Mouse (Mus musculus) CD4-positive, CD25-positive, alpha-beta regulatory T cell, adult 4 months (primary cell): ENCODE data around the gene Krtap5-3. TPM values are rescaled to one million over a fixed set of nuclear protein-coding genes. Genes with fewer than 3 reads are reported as not detected.
"Not testable (repeated sequence)": the region's sequence is repeated elsewhere in the genome, so short reads cannot be mapped to it uniquely, and the experiment has no call there.

Experiments
- ATAC-seq: one replicate; pipeline ENCODE4 v1.8.0; 2017
- polyA plus RNA-seq, 2 experiments: library from polyadenylated mRNA; unstranded; fragments of 100-300 nt; shearing (Covaris generic); gene quantifications; one replicate each; pipeline ENCODE4 v1.2.1; 2017

Gene Krtap5-3
- polyA plus RNA-seq, result not detected

DNA sequence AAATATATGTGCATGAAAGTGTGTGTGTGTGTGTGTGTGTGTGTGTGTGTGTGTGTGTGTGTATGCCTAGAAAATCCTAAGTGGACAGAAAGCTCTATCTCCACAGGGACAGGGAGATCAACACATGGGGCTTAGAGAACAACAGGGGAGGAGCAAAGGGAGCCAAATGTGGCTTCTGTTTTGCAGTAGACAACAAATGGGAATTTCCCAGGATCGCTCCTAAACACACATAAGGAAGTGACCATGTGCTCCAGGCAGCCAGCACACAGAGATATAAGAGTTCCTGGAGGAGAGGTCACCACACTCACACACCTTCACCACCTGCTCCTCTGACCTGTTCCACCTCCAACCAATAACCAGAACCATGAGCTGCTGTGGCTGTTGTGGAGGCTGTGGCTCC, at the start of gene Krtap5-3:
Gene Krtap5-3, plus strand, starts transcription at position 301 of the 400 bp plus-strand sequence.
- ATAC-seq, result no peak

DNA sequence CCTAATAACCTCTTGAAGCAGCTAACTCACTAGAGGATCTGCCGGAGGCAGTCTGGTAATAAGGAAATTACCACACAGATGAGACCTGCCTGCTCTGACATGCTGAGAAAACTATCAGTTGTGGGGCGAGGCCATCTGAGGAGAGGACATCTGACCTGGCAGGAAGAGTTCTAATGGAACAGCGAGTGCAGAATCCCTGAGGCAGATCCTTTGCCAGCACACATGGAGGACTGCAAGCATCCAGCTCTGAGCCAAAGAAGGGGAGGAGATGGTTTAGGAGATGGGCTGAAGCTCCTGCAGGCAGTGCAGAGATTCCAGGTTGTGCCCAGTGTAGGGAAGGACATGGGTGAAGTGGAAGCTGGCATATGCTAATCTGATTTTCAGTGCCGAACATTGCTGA, 49.0 kb upstream of the Krtap5-3 start:
- no peak for ATAC-seq

DNA sequence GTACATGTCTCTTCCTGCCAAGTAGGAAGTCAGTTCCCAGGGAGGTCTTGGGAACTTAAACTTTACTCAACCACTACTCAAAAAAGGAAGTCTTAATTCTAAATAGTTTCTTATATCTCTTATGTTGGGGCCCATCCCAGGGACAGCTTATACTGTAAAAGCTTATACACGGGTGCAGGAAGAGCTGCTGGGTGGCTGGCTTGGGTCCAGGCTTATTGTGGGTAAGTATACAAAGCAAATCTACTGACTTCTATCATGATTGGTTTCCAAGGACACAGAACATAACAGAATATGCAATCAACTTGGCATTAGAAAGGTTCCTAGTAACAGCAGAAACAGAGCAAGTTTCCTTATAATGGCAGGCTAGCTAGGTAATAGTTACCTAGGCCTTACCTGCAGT, 45.9 kb upstream of the Krtap5-3 start:
- ATAC-seq, result no peak

DNA sequence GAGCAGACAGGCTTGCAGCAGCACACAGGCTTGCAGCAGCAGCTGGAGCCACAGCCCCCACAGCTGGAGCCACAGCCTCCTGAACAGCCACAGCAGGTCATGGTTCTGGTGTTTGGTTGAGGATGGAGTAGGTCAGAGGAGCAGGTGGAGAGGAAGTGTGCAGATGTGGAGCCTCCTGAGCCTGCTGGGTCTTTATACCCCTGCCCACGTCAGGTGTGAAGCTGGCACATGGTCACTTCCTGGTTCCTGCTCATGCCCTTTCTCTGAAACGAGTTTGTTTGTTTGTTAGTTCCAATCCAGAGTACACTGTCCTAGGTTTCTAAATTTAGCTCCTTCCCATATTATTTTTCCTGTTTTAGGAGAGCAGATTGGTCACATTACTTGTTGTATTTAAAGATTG, 44.2 kb upstream of the Krtap5-3 start, which contains the start of gene Gm29735:
Gene Gm29735, minus strand, starts transcription at position 101 of the 400 bp plus-strand sequence.
- not testable (repeated sequence) for ATAC-seq

DNA sequence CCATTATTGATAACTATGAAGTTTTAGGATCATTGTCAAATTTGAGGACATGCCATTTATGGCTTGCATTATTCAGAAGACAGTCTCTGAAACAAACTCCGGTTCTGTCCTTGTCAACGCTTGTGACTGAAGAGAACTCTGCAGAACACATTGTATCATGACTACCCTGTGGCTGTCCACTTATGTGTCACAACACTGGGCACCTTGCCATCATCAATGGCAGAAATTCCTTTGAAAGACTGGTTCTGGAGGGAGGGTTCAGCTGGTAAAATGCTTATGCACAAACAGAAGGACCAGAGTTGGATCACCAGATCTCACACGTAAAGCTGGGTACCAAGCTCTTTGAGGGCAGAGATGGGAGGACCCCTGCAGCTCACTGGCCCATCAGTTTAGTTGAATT, 41.8 kb upstream of the Krtap5-3 start:
- ATAC-seq, result no peak

DNA sequence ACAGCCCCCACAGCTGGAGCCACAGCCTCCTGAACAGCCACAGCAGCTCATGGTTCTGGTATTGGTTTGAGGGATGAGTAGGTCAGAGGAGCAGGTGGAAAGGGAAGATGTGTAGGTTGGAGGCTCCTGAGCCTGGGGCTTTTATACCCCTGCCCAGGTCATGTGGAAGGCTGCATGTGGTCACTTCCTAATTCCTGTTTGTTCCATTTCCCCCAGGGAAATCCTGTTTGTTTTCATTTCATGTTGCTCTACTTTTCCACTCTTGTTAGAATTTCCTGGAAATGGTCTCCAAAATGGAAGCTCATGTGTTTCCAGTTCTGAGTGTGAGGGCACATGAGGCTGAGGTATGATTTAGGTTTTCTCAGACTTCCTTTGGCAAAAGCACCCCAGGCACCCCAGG, 35.5 kb upstream of the Krtap5-3 start, which contains the start of gene Gm4553:
Gene Gm4553, minus strand, starts transcription at position 101 of the 400 bp plus-strand sequence.
- ATAC-seq, result not testable (repeated sequence)

DNA sequence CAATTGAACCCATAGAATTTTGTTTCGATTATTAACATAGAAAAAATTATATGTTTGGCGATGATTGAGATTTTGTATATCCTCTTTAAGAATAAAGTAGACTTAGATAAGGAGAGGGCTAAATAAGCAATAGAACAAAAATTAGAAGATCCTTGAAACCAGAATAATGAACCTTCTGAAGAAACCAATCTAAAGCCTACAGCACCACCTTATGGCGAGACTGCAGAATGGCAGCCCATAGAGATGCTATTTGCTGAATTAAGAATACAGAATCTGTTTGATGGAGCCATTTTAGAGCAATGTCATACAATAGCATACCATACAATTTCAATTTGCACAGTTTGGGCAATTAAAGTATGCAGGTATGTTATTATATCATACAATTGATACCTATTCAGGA, 31.3 kb upstream of the Krtap5-3 start:
- ATAC-seq, result no peak

DNA sequence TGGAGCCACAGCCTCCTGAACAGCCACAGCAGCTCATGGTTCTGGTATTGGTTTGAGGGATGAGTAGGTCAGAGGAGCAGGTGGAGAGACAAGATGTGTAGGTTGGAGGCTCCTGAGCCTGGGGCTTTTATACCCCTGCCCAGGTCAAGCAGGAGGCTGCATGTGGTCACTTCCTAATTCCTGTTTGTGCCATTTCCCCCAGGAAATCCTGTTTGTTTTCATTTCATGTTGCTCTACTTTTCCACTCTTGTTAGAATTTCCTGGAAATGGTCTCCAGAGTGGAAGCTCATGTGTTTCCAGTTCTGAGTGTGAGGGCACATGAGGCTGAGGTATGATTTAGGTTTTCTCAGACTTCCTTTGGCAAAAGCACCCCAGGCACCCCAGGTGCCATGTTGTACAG, 25.3 kb upstream of the Krtap5-3 start, which contains the start of gene Krtap5-2:
Gene Krtap5-2, minus strand, starts transcription at position 101 of the 400 bp plus-strand sequence.
- ATAC-seq, result not testable (repeated sequence)

DNA sequence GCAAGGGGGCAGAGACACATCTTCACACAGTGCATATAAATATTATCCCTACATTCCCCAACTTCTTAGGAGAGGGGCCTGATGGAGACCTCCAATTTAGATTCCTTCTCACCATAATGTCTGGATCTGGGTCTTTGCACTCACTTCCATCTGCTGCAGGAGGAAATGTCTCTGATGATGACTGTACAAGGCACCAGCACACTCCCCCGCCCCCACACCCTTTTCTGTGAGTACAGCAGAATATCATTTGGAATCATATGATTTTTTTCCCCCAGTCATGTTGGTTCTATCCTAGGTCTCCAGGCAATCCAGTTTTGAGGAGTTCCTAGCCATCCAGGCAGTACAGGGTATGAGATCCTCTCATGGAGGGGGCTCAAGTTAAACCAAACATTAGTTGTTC, 22.5 kb upstream of the Krtap5-3 start:
- ATAC-seq, result no peak

DNA sequence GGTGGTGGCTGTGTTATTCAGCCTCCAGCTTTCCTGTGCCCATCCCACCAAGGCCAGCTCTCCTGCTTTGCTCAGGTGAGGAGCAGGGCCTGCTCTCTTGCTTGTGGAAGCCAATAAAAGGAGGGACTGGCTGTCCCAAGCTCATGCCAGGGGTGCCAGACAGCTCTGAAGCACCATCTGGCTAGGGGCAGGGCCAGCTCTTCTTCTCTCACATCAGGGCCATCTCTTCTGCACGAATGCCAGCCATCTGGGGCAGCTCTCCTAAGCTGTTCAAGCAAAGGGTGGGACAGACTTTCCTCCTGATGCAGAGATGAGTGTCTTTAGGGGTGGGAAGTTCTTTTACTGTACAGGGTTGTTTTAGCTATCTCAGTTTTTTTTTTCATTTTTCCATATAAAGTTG, 20.1 kb upstream of the Krtap5-3 start:
- ATAC-seq, result no peak

DNA sequence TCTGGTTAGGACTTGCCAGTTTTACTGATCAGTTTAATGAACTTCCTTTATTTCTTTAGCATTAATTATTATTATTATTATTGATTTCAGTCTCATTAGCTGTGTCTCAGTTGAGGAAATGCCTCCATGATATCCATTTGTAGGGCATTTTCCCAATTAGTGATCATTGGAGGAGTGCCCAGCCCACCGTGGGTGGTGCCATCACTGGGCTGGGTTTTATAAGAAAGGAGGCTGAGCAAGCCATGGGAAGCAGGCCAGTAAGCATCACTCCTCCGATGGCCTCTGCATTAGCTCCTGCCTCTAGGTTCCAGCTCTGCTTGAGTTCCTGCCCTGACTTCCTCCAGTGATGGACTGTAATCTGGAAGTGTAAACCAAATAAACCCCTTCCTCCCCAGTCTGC, 13.0 kb upstream of the Krtap5-3 start:
- ATAC-seq, result no peak

DNA sequence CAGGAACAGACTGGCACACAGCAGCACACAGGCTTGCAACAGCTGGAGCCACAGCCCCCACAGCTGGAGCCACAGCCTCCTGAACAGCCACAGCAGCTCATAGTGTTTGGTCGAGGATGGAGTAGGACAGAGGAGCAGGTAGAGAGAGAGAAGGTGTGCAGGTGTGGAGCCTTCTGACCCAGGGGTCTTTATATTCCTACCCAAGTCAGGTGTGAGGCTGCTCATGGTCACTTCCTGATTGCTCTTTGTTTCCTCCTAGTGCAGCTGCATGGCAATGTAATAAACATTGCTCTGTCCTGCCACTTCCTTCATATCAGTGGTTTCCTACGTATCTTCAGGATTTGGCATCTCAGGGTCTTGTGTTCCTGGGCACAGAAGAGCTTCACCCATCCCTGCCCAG, 10.9 kb upstream of the Krtap5-3 start, which contains the start of gene Gm10153:
Gene Gm10153, minus strand, starts transcription at position 101 of the 400 bp plus-strand sequence.
- no peak for ATAC-seq

DNA sequence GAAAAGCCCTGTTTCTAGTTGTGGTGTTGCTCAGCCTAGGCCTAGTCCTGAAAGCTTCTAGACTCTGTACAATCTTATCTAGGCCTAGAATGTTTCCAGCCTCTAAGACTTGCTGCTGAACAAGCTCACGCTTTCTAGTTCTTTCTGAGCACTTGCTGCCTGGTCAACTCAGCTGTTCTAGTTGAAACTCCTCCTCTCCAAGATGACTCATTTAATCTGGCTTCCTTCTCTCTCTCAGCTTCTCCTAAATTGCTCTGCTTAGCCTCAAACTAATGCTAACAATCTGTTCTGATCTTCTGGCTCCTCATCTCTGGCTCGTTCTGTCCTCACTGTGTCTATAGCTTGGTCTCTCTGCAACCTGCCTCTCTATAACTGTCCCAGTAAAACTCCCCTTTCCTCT, 2.4 kb upstream of the Krtap5-3 start:
- no peak for ATAC-seq

DNA sequence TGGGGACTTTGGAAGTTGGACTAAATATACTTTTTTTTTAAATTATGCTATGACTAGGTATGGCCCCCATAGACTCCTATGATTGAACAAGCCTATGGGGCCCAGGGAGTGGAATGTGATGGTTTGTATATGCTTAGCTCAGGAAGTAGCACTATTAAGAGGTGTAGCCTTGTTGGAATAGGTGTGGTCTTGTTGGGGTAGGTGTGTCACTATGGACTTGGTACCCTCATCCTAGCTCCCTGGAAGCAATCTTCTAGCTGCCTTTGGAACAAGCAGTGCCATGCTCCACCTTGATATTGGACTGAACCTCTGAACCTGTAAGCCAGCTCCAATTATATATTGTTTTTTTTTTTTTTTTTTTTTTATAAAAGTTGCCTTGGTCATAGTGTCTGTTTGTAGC, 4.3 kb downstream of the Krtap5-3 start:
- no peak for ATAC-seq

DNA sequence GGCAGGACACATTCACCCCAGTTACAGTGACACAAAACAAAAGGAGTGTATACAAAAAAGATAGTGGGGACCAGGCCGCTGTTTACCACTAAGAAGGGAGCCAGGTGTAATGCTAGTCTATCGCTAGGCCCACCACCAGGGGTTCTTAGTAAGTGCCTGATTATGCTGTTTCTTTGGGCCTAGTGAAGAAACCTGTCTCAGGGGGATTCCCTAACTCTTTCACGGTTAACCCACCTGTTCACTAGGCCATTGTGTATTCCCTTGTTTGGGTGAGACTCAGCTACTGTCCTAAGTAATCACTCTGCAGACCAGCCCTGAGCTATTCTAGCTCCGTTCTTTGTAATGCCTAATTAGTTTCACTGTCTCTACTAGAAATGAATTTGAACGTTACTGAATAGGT, 5.7 kb downstream of the Krtap5-3 start:
- ATAC-seq, result not testable (repeated sequence)

DNA sequence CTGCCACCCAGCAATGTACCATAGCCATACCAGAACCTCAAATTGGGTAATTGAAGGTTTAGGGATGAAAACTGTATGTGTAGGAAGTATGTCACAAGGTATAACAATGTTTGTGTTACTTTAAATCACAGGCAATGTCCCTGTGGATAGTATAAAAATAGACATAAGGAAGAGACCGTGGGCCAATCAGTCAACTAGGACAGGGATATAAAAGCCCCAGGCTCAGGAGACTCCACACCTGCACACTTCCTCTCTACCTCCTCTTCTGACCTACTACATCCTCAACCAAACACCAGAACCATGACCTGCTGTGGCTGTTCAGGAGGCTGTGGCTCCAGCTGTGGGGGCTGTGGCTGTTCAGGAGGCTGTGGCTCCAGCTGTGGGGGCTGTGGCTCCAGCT, 10.4 kb downstream of the Krtap5-3 start, which contains the start of gene Gm7579:
Gene Gm7579, plus strand, starts transcription at position 301 of the 400 bp plus-strand sequence.
- no peak for ATAC-seq

DNA sequence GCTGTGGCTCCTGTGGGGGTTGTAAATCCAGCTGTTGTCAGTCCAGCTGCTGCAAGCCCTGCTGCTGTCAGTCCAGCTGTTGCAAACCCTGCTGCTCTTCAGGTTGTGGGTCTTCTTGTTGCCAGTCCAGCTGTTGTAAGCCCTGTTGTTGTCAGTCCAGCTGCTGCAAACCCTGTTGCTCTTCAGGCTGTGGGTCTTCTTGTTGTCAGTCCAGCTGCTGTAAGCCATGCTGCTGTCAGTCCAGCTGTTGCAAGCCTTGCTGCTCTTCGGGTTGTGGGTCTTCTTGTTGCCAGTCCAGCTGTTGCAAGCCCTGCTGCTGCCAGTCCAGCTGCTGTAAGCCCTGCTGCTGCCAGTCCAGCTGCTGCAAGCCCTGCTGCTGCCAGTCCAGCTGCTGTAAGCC, 11.0 kb downstream of the Krtap5-3 start:
- ATAC-seq, result not testable (repeated sequence)

DNA sequence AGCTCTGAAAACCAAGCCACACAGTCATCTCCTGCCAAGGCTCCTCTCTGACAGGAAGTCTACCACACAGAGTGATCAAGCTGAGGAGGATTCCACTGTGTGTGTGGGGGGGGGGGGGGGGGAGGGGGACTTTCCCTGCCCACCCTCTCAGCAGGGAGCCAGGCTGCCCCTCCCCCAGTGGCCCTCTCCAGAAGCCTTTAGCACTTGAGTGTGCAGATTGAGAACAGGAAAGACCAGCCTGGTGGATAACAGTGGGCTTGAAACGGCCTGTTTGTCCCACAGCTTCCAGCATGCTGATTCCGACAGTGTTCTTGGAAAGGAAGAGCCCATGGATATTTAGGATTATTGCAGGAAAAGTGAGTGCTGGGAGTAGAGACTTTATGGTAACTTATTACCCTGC, 23.4 kb downstream of the Krtap5-3 start:
- no peak for ATAC-seq

DNA sequence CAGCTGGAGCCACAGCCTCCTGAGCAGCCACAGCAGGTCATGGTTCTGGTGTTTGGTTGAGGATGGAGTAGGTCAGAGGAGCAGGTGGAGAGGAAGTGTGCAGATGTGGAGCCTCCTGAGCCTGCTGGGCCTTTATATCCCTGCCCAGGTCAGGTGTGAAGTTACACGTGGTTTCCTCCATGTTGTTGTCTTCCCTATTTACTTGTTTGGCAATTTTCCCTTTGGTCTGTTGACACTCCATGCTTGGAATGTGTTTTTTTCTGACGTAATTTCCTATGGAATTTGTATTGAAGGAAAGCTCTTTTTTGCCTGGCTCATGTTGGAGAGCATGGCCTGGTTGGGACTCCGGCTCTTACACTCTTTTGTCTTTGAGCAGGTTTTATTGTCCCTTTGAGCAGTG, 28.7 kb downstream of the Krtap5-3 start, which contains the start of gene Krtap5-5:
Gene Krtap5-5, minus strand, starts transcription at position 101 of the 400 bp plus-strand sequence.
- not testable (repeated sequence) for ATAC-seq

DNA sequence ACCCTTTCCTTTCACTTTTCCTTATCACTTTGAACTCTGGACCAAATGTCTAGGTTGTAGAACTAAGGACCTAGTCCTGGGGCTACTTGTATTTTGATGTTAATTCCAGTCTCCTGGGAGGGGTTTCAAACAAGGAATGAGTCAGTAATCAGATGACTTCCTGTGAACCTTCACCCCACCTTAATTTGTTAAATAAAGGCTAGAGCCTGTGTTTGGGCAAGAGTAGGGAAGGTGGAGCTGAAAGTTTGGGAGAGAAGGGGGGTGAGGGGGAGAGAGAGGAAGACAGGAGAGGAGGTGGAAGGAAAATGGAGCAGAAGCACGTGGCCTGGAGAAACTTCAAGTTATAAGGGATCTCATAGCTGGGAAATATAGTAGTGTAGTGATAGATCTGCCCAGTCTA, 30.4 kb downstream of the Krtap5-3 start:
- no peak for ATAC-seq

DNA sequence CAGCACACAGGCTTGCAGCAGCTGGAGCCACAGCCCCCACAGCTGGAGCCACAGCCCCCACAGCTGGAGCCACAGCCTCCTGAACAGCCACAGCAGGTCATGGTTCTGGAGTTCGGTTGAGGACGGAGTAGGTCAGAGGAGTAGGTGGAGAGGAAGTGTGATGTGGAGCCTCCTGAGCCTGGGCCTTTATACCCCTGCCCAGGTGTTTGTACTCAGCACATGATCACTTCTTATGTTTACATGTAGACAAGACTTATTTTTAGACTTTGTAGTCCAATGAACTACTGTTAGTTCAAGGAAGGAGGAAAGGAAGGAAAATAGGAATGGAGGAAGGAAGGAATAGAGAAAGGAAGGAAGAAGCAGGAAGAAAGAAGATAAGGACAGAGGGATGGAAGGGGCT, 39.8 kb downstream of the Krtap5-3 start, which contains the start of gene Gm40460:
Gene Gm40460, minus strand, starts transcription at position 101 of the 400 bp plus-strand sequence.
- ATAC-seq, result no peak

DNA sequence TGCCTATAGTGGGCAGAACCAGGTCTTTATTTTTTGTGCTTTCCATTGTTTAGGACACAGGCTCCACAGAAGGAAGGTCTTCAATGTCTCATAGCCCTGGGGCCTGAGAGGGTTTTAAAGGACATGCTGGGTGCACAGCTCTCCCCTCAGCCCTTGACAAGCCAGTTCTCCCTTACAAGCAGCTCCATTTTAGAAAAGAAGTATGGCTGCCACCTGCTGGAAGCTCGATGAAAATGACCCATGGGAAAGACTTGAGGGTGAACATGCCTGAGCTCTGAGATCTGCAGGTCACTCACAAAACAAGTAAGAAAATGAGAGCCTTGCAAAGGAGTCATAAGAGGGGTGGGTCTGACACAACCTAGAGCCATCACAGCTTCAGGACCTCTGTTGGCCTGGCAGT, 48.7 kb downstream of the Krtap5-3 start:
- no peak for ATAC-seq
